Mouse (Mus musculus) layer of hippocampus, postnatal 14 days (tissue): Measurements from ENCODE around the gene Msantd1. TPM values are rescaled to one million over a fixed set of nuclear protein-coding genes. Genes with fewer than 3 reads are reported as not detected.
"Not testable (repeated sequence)": the region's sequence is repeated elsewhere in the genome, so short reads cannot be mapped to it uniquely, and the experiment has no call there.

Source experiments
- DNase-seq, 2 experiments: peaks; one replicate each; pipeline ENCODE4 v3.0.0; 2021 to 2022; ENCODE audit warnings: low spot score in 2 of 2, mixed read lengths in 1 of 2
- long read RNA-seq, 2 experiments: library from polyadenylated mRNA; stranded (forward); transcript quantifications; one replicate each; pipeline ENCODE4 v2.0.0; 2021
- total RNA-seq, 2 experiments: library from RNA; stranded (reverse); gene quantifications; 2 replicates each; pipeline ENCODE4 v1.2.3; 2021

The Msantd1 gene
- 1 to 10 TPM; 8.5 to 9.4 TPM for total RNA-seq
- long read RNA-seq, experiment 1, partial matches to known transcripts: 0 of 7 reads
- long read RNA-seq, experiment 1, other reads (novel, unspliced or antisense): 5 of 7 reads
- long read RNA-seq, experiment 2, partial matches to known transcripts: 0 of 4 reads
- long read RNA-seq, experiment 2, other reads (novel, unspliced or antisense): 4 of 4 reads

- DNase-seq: no peak
Measured at GRCm38 (mm10) chr5:34907910-34908725, at the start of gene Msantd1. Gene Msantd1, plus strand, starts transcription at chr5:34908012.

- no peak for DNase-seq
Measured at GRCm38 (mm10) chr5:34865367-34865766, 42.4 kb upstream of the Msantd1 start.

- DNase-seq: not testable (repeated sequence)
Measured at GRCm38 (mm10) chr5:34880307-34880706, 27.5 kb upstream of the Msantd1 start.

- no peak for DNase-seq
Measured at GRCm38 (mm10) chr5:34881023-34881422, 26.8 kb upstream of the Msantd1 start.

GRCm38 (mm10) chr5:34885250-34885649 is 22.6 kb upstream of the Msantd1 start:
- no peak for DNase-seq

- DNase-seq: no peak
Measured at GRCm38 (mm10) chr5:34889252-34889651, 18.6 kb upstream of the Msantd1 start.

- no peak for DNase-seq
Measured at GRCm38 (mm10) chr5:34896697-34897453, 10.9 kb upstream of the Msantd1 start.

- no peak for DNase-seq
Measured at GRCm38 (mm10) chr5:34899787-34900469, 7.9 kb upstream of the Msantd1 start.

GRCm38 (mm10) chr5:34902371-34902770 is 5.4 kb upstream of the Msantd1 start:
- no peak for DNase-seq

GRCm38 (mm10) chr5:34902811-34903385 is 4.9 kb upstream of the Msantd1 start:
- peak; percentile 56 to 77 for DNase-seq

- DNase-seq: no peak
Measured at GRCm38 (mm10) chr5:34904412-34904811, 3.4 kb upstream of the Msantd1 start.

GRCm38 (mm10) chr5:34907230-34907629 is 582 bp upstream of the Msantd1 start:
- no peak for DNase-seq

- no peak for DNase-seq
Measured at GRCm38 (mm10) chr5:34908726-34909633, 1.2 kb downstream of the Msantd1 start.

- DNase-seq: no peak
Measured at GRCm38 (mm10) chr5:34909634-34910503, 2.1 kb downstream of the Msantd1 start.

GRCm38 (mm10) chr5:34910504-34910815 is 2.6 kb downstream of the Msantd1 start:
- DNase-seq: no peak

GRCm38 (mm10) chr5:34915801-34916200 is 8.0 kb downstream of the Msantd1 start:
- peak; percentile 80 to 91 for DNase-seq

- peak; percentile 35 to 56 for DNase-seq
Measured at GRCm38 (mm10) chr5:34917234-34917655, 9.4 kb downstream of the Msantd1 start.

GRCm38 (mm10) chr5:34918785-34919184 is 11.0 kb downstream of the Msantd1 start:
- no peak for DNase-seq

- no peak for DNase-seq
Measured at GRCm38 (mm10) chr5:34922531-34922930, 14.7 kb downstream of the Msantd1 start.
